Mouse (Mus musculus) MEL (cell line): ENCODE results near the gene Slc35c2. TPM values are rescaled to one million over a fixed set of nuclear protein-coding genes. Genes with fewer than 3 reads are reported as not detected.
A peak's percentile ranks its signal among the peaks of the same experiment; 100 is the strongest.

Experiments used
- DNase-seq: peaks from one replicate; pipeline ENCODE4 v3.0.0; 2011; ENCODE audit warnings: low read depth, low spot score
- H3K27ac ChIP-seq: 2 replicates; pipeline ENCODE4 v1.5.1; 2012; ENCODE audit warnings: low read depth, mild to moderate bottlenecking, control low read depth, low read length, moderate library complexity; ENCODE audit not compliant: control insufficient read depth
- H3K27me3 ChIP-seq, 2 experiments: fragments of 150-350 bp in 1 of 2; sonication (generic) in 1 of 2; 2 replicates each; pipeline ENCODE4 v1.6.1; 2012; ENCODE audit warnings: low read length in 2 of 2, mild to moderate bottlenecking in 2 of 2, improper control_type of control experiment in 1 of 2, moderate library complexity in 1 of 2; ENCODE audit not compliant: insufficient read depth in 2 of 2, control insufficient read depth in 1 of 2
- H3K36me3 ChIP-seq, 2 experiments: 2 replicates each; pipeline ENCODE4 v1.6.1; 2012 to 2014; ENCODE audit warnings: low read length in 2 of 2, improper control_type of control experiment in 1 of 2, inconsistent platforms in 1 of 2, mild to moderate bottlenecking in 1 of 2; ENCODE audit not compliant: insufficient read depth in 2 of 2, control insufficient read depth in 1 of 2
- H3K4me1 ChIP-seq, 2 experiments: fragments of 150-350 bp in 1 of 2; sonication (generic) in 1 of 2; 2 replicates each; pipeline ENCODE4 v1.6.1; 2012; ENCODE audit warnings: low read length in 2 of 2, improper control_type of control experiment in 1 of 2, mild to moderate bottlenecking in 1 of 2; ENCODE audit not compliant: insufficient read depth in 2 of 2, control insufficient read depth in 1 of 2
- H3K4me3 ChIP-seq, 2 experiments: fragments of 150-350 bp in 1 of 2; sonication (generic) in 1 of 2; 2 replicates each; pipeline ENCODE4 v1.5.1; 2012; ENCODE audit warnings: low read depth in 2 of 2, low read length in 2 of 2, mild to moderate bottlenecking in 2 of 2, moderate library complexity in 2 of 2, control low read depth in 1 of 2, improper control_type of control experiment in 1 of 2; ENCODE audit not compliant: control insufficient read depth in 1 of 2, insufficient read depth in 1 of 2
- H3K79me2 ChIP-seq: 2 replicates; pipeline ENCODE4 v1.6.1; 2012; ENCODE audit warnings: mild to moderate bottlenecking, low read length, moderate library complexity; ENCODE audit not compliant: control insufficient read depth, poor library complexity, insufficient read depth
- H3K9ac ChIP-seq: 2 replicates; pipeline ENCODE4 v1.6.1; 2012; ENCODE audit warnings: low read depth, mild to moderate bottlenecking, control low read depth, low read length, moderate library complexity; ENCODE audit not compliant: control insufficient read depth, poor library complexity, severe bottlenecking
- H3K9me3 ChIP-seq: fragments of 150-350 bp; sonication (generic); replicated peaks from 2 replicates; pipeline ENCODE4 v1.6.1; 2012; ENCODE audit warnings: mild to moderate bottlenecking, low read length, improper control_type of control experiment, moderate library complexity; ENCODE audit not compliant: insufficient read depth
- BHLHE40 ChIP-seq: IDR thresholded peaks from 2 replicates; pipeline ENCODE4 v1.6.1; 2012; ENCODE audit warnings: low read depth, mild to moderate bottlenecking, inconsistent platforms, low read length, improper control_type of control experiment, borderline replicate concordance
- CHD2 ChIP-seq: IDR thresholded peaks from 2 replicates; pipeline ENCODE4 v1.6.1; 2011; ENCODE audit warnings: low read length, improper control_type of control experiment
- EP300 ChIP-seq, 2 experiments: IDR thresholded peaks; 2 replicates each; pipeline ENCODE4 v1.6.1; 2011; ENCODE audit warnings: improper control_type of control experiment in 2 of 2, low read length in 2 of 2, low read depth in 1 of 2, mild to moderate bottlenecking in 1 of 2
- GATA1 ChIP-seq: IDR thresholded peaks from 2 replicates; pipeline ENCODE4 v1.6.1; 2011; ENCODE audit warnings: low read depth, low read length, improper control_type of control experiment
- HCFC1 ChIP-seq: IDR thresholded peaks from 2 replicates; pipeline ENCODE4 v1.6.1; 2012; ENCODE audit warnings: low read depth, mild to moderate bottlenecking, inconsistent platforms, low read length, improper control_type of control experiment, moderate library complexity
- MAFK ChIP-seq: IDR thresholded peaks from 2 replicates; pipeline ENCODE4 v1.6.1; 2011; ENCODE audit warnings: low read depth, mild to moderate bottlenecking, low read length, improper control_type of control experiment, borderline replicate concordance
- MEF2A ChIP-seq: IDR thresholded peaks from 2 replicates; pipeline ENCODE4 v1.6.1; 2014; ENCODE audit warnings: low read depth, mild to moderate bottlenecking, inconsistent platforms, low read length, improper control_type of control experiment; ENCODE audit not compliant: poor library complexity, insufficient replicate concordance, severe bottlenecking; ENCODE audit errors: extremely low read depth
- MYB ChIP-seq: IDR thresholded peaks from 2 replicates; pipeline ENCODE4 v1.6.1; 2011; ENCODE audit warnings: mild to moderate bottlenecking, low read depth, low read length, improper control_type of control experiment
- NELFE ChIP-seq: IDR thresholded peaks from 2 replicates; pipeline ENCODE4 v1.6.1; 2011; ENCODE audit warnings: low read depth, low read length, improper control_type of control experiment
- NRF1 ChIP-seq: IDR thresholded peaks from 2 replicates; pipeline ENCODE4 v1.6.1; 2014; ENCODE audit warnings: low read depth, mild to moderate bottlenecking, inconsistent platforms, low read length, improper control_type of control experiment, moderate library complexity; ENCODE audit not compliant: poor library complexity, insufficient read depth, severe bottlenecking
- POLR2AphosphoS5 ChIP-seq: IDR thresholded peaks from 2 replicates; pipeline ENCODE4 v1.6.1; 2012; ENCODE audit warnings: low read depth, borderline replicate concordance, mild to moderate bottlenecking, inconsistent platforms, low read length, moderate library complexity, mixed read lengths
- RAD21 ChIP-seq: IDR thresholded peaks from 2 replicates; pipeline ENCODE4 v1.6.1; 2011; ENCODE audit warnings: mild to moderate bottlenecking, low read depth, low read length, improper control_type of control experiment
- RCOR1 ChIP-seq: IDR thresholded peaks from 2 replicates; pipeline ENCODE4 v1.6.1; 2012; ENCODE audit warnings: low read depth, mild to moderate bottlenecking, inconsistent platforms, low read length, improper control_type of control experiment
- SIN3A ChIP-seq: IDR thresholded peaks from 2 replicates; pipeline ENCODE4 v1.6.1; 2012; ENCODE audit warnings: low read length, improper control_type of control experiment, inconsistent platforms
- TCF12 ChIP-seq: IDR thresholded peaks from 2 replicates; pipeline ENCODE4 v1.6.1; 2014; ENCODE audit warnings: low read depth, mild to moderate bottlenecking, inconsistent platforms, low read length, improper control_type of control experiment, moderate library complexity
- UBTF ChIP-seq: IDR thresholded peaks from 2 replicates; pipeline ENCODE4 v1.6.1; 2012; ENCODE audit warnings: low read depth, mild to moderate bottlenecking, inconsistent platforms, low read length, improper control_type of control experiment, moderate library complexity, borderline replicate concordance; ENCODE audit not compliant: insufficient read depth
- USF1 ChIP-seq: IDR thresholded peaks from 2 replicates; pipeline ENCODE4 v1.6.1; 2014; ENCODE audit warnings: low read depth, mild to moderate bottlenecking, inconsistent platforms, low read length, improper control_type of control experiment, moderate library complexity
- USF2 ChIP-seq, 2 experiments: IDR thresholded peaks; 2 replicates each; pipeline ENCODE4 v1.6.1; 2011 to 2012; ENCODE audit warnings: improper control_type of control experiment in 2 of 2, low read length in 2 of 2, borderline replicate concordance in 1 of 2, inconsistent platforms in 1 of 2, low read depth in 1 of 2, mild to moderate bottlenecking in 1 of 2; ENCODE audit not compliant: insufficient read depth in 1 of 2
- ZC3H11A ChIP-seq: IDR thresholded peaks from 2 replicates; pipeline ENCODE4 v1.6.1; 2012; ENCODE audit warnings: low read depth, mild to moderate bottlenecking, inconsistent platforms, low read length, improper control_type of control experiment
- polyA plus RNA-seq, 2 experiments: library from polyadenylated mRNA; stranded (reverse) in 1 of 2; unstranded in 1 of 2; fragments of >175 nt in 1 of 2; fragments of >200 nt in 1 of 2; gene quantifications; 2 replicates each; pipeline versions ENCODE4 v1.2.1 to v1.2.4; 2012; ENCODE audit warnings: low replicate concordance in 2 of 2, low read depth in 1 of 2; ENCODE audit not compliant: insufficient read length in 2 of 2, insufficient read depth in 1 of 2, missing spikeins in 1 of 2
- total RNA-seq: library from RNA; depleted of rRNA; stranded (reverse); fragments of 300-350 nt; gene quantifications from 2 replicates; pipeline ENCODE4 v1.2.3, GENCODE M21; 2012

Gene Slc35c2
- total and polyA plus RNA-seq, 3 experiments, result 64.9 to 121 TPM; not detected in 1

- peak in 1 of 2 experiments; percentile 45; a peak in 3 of 4 replicates for TF ChIP-seq EP300 (IDR thresholded peaks at IDR 0.05; ENCODE audit: low read depth in 1 of 2, low read length in 2 of 2)
- no peak for TF ChIP-seq ZC3H11A
- TF ChIP-seq NRF1, result no peak
- TF ChIP-seq TCF12, result no peak
- no peak for TF ChIP-seq USF2 (IDR thresholded peaks at IDR 0.05; ENCODE audit: borderline replicate concordance in 1 of 2, insufficient read depth in 1 of 2, low read depth in 1 of 2, low read length in 2 of 2)
- TF ChIP-seq RAD21, result no peak
- no peak for TF ChIP-seq HCFC1
- TF ChIP-seq POLR2AphosphoS5, result no peak
- no peak for TF ChIP-seq UBTF
- TF ChIP-seq RCOR1, result no peak
- TF ChIP-seq USF1, result no peak
- no peak for TF ChIP-seq CHD2
These were observed 33.8 kb upstream of the Slc35c2 start (continued) for GRCm38 (mm10) chr2:165321381-165321888.

- Histone ChIP-seq H3K79me2 (peaks cover 15% of the 10 kb centered on the region), H3K27ac (no peak overlapping the region), H3K9me3 (no peaks in the 10 kb centered on the region), H3K4me3 (no peak overlapping the region), H3K4me1 (peaks cover 39 to 64% of the 10 kb centered on the region in 2 experiments), H3K36me3 (peaks cover 0 to 53% of the 10 kb centered on the region in 2 experiments; a peak in 2 of 4 replicates), H3K27me3 (no peaks in the 10 kb centered on the region), H3K9ac (no peak overlapping the region)
- DNase-seq, result no peak
- TF ChIP-seq ZC3H11A (no peak), SIN3A (no peak), GATA1 (no peak), MAFK (no peak), NELFE (no peak), USF2 (IDR thresholded peaks at IDR 0.05; ENCODE audit: borderline replicate concordance in 1 of 2, insufficient read depth in 1 of 2, low read depth in 1 of 2, low read length in 2 of 2) (no peak), MEF2A (no peak), MYB (no peak), BHLHE40 (no peak), NRF1 (no peak)
These were observed 33.0 kb upstream of the Slc35c2 start for GRCm38 (mm10) chr2:165320531-165321150.
